Mouse (Mus musculus) thymus, postnatal 36 days (tissue): ENCODE measurements at regions not wholly inside any gene's neighbourhood (a gene's known extent, or its start where the extent isn't known, plus 50 kb on each side); places are given as distances from the start of the nearest gene placed in this dataset.

Source experiments
- DNase-seq, 2 experiments: peaks; one replicate each; pipeline ENCODE4 v3.0.0; 2022; ENCODE audit warnings: mixed read lengths in 2 of 2

- DNase-seq = no peak
These were observed 89.7 kb upstream of the Pgrmc2 start for GRCm38 (mm10) chr3:41172306-41173215.

GRCm38 (mm10) chr3:41171772-41172171 is 88.9 kb upstream of the Pgrmc2 start:
- DNase-seq = no peak

GRCm38 (mm10) chr3:41171310-41171709 is 88.5 kb upstream of the Pgrmc2 start:
- DNase-seq = no peak

- DNase-seq = no peak
These were observed 87.7 kb upstream of the Pgrmc2 start for GRCm38 (mm10) chr3:41170566-41170965.

- no peak for DNase-seq
These were observed 86.6 kb upstream of the Pgrmc2 start for GRCm38 (mm10) chr3:41169430-41169829.

GRCm38 (mm10) chr3:41168181-41168967 is 85.5 kb upstream of the Pgrmc2 start:
- DNase-seq = no peak

- no peak for DNase-seq
These were observed 84.6 kb upstream of the Pgrmc2 start for GRCm38 (mm10) chr3:41167476-41167875.

GRCm38 (mm10) chr3:41164736-41165135 is 81.9 kb upstream of the Pgrmc2 start:
- DNase-seq = no peak

GRCm38 (mm10) chr3:41163767-41164166 is 80.9 kb upstream of the Pgrmc2 start:
- DNase-seq = no peak

- DNase-seq = no peak
These were observed 79.7 kb upstream of the Pgrmc2 start for GRCm38 (mm10) chr3:41162514-41162913.

GRCm38 (mm10) chr3:41160648-41161047 is 77.8 kb upstream of the Pgrmc2 start:
- DNase-seq = no peak

- no peak for DNase-seq
These were observed 75.6 kb upstream of the Pgrmc2 start for GRCm38 (mm10) chr3:41158314-41158973.

- no peak for DNase-seq
These were observed 74.6 kb upstream of the Pgrmc2 start for GRCm38 (mm10) chr3:41157428-41157827.

GRCm38 (mm10) chr3:41156562-41156961 is 73.7 kb upstream of the Pgrmc2 start:
- no peak for DNase-seq

- no peak for DNase-seq
These were observed 72.4 kb upstream of the Pgrmc2 start for GRCm38 (mm10) chr3:41155132-41155760.

- no peak for DNase-seq
These were observed 71.6 kb upstream of the Pgrmc2 start for GRCm38 (mm10) chr3:41154402-41154801.

GRCm38 (mm10) chr3:41151989-41152388 is 69.1 kb upstream of the Pgrmc2 start:
- DNase-seq = no peak

GRCm38 (mm10) chr3:41140391-41140790 is 57.5 kb upstream of the Pgrmc2 start:
- DNase-seq = no peak

- no peak for DNase-seq
These were observed 55.1 kb upstream of the Pgrmc2 start for GRCm38 (mm10) chr3:41137931-41138330.

GRCm38 (mm10) chr3:41132889-41133288 is 50.0 kb upstream of the Pgrmc2 start:
- DNase-seq = no peak
